Comparison of ENCODE assay signal across 12 mouse cellular contexts in genomic region chr4:151170658-151171057, GRCm38 (mm10).
DNase-seq lines count a peak whose midpoint lies in the region; ATAC-seq and TF ChIP-seq lines count a peak whose summit lies in the region.
"Had no signal": no experiment of that assay in that cellular context is flagged by ENCODE, and none has a peak within 500 bp of the region (broad histone marks: within the 10 kb centered on the region; RNA-seq: fewer than 3 reads in every experiment).

No protein-coding gene starts in this region.

- peak; percentile 44 for DNase-seq in kidney, postnatal 10 days
- DNase-seq in kidney, adult 18-20 months, result no peak
- no peak for DNase-seq in ES-E14 (ENCODE audit: low read depth, low spot score)
- DNase-seq in left cerebral cortex, adult 2 months (ENCODE audit: extremely low spot score in 1 of 2, low spot score in 2 of 2), result no peak
- no peak for DNase-seq in layer of hippocampus, postnatal 36 days
- DNase-seq: gastrocnemius, postnatal 10 days; thymus, adult 2 months had no signal

- peak overlapping the region; percentile 21; the same call in 1 of the 2 replicates for H3K4me2 ChIP-seq in forebrain, embryonic 16.5 days (ENCODE audit: low read length)
- peak overlapping the region; percentile 10; the same call in 1 of the 2 replicates for H3K4me2 ChIP-seq in limb, embryonic 15.5 days

- 31% methylated on average over 18 of the region's 18 CpGs for WGBS in forebrain, embryonic 16.5 days
- 15% methylated on average over 18 of the region's 18 CpGs for WGBS in limb, embryonic 15.5 days

- peaks cover 0 to 17% of the 10 kb centered on the region in 2 experiments; a peak in 2 of 4 replicates for H3K4me1 ChIP-seq in ES-E14 (ENCODE audit: control insufficient read depth in 2 of 2, insufficient read depth in 2 of 2, low read length in 2 of 2, poor library complexity in 1 of 2)
- H3K4me1 ChIP-seq in forebrain, embryonic 16.5 days (replicated peaks; ENCODE audit: control insufficient read depth, insufficient read depth, low read length), result peaks cover 37% of the 10 kb centered on the region
- H3K4me1 ChIP-seq in limb, embryonic 15.5 days, result peaks cover 16% of the 10 kb centered on the region

- H3K27ac ChIP-seq in ES-E14 (ENCODE audit: insufficient read depth, low read depth, low read length, poor library complexity, severe bottlenecking), result no peak overlapping the region
- H3K27ac ChIP-seq in forebrain, embryonic 16.5 days (ENCODE audit: low read length), result no peak overlapping the region; the same call in 1 of the 2 replicates
- H3K27ac ChIP-seq in limb, embryonic 15.5 days, result no peak overlapping the region
- H3K27ac ChIP-seq in left cerebral cortex, adult 2 months, result no peak overlapping the region
- H3K27ac ChIP-seq: liver, embryonic 14.5 days had no signal

- peak; percentile 51 for ATAC-seq in forebrain, embryonic 16.5 days
- no peak for ATAC-seq in limb, embryonic 15.5 days (ENCODE audit: insufficient number of reproducible peaks, low FRiP score, low TSS enrichment, low read depth)
- no peak for ATAC-seq in megakaryocyte progenitor cell, adult 5-6 weeks (replicated peaks; ENCODE audit: poor library complexity)

- H3K9me3 ChIP-seq in ES-E14 (ENCODE audit: control insufficient read depth, insufficient read depth, low read depth, low read length), result no peaks in the 10 kb centered on the region
- no peaks in the 10 kb centered on the region for H3K9me3 ChIP-seq in forebrain, embryonic 16.5 days (ENCODE audit: control insufficient read depth, low read length)
- no peaks in the 10 kb centered on the region for H3K9me3 ChIP-seq in limb, embryonic 15.5 days

- intact Hi-C loops in left cerebral cortex, adult 2 months (cut with DNase I), result no loop called here

- H3K36me3 ChIP-seq in ES-E14 (ENCODE audit: control insufficient read depth, insufficient read depth, low read length, poor library complexity, severe bottlenecking), result no peaks in the 10 kb centered on the region
- no peaks in the 10 kb centered on the region for H3K36me3 ChIP-seq in forebrain, embryonic 16.5 days (ENCODE audit: control insufficient read depth, insufficient read depth)
- no peaks in the 10 kb centered on the region for H3K36me3 ChIP-seq in limb, embryonic 15.5 days

- H3K27me3 ChIP-seq in forebrain, embryonic 16.5 days (replicated peaks; ENCODE audit: control insufficient read depth, insufficient read depth, low read length), result peaks cover 15% of the 10 kb centered on the region
- peaks cover 39% of the 10 kb centered on the region for H3K27me3 ChIP-seq in limb, embryonic 15.5 days
- H3K27me3 ChIP-seq: CH12.LX had no signal

- TF ChIP-seq CTCF in left cerebral cortex, adult 2 months (IDR thresholded peaks at IDR 0.05), result no peak

- in situ Hi-C loops in ES-E14 (cut with MboI; ENCODE audit: low sequenced_read_pairs in 2 of 2, unreplicated experiment in 2 of 2), result no loop called here

- H3K4me3 ChIP-seq in ES-E14 (ENCODE audit: insufficient read depth in 1 of 2, low read depth in 1 of 2, low read length in 2 of 2, poor library complexity in 1 of 2, severe bottlenecking in 1 of 2), result 0 out of 4 replicates have a peak overlapping the region, but pooled peaks of 1 of the 2 experiments have one; percentile 7
- no peak overlapping the region for H3K4me3 ChIP-seq in forebrain, embryonic 16.5 days (replicated peaks; ENCODE audit: low read length)
- H3K4me3 ChIP-seq in limb, embryonic 15.5 days, result no peak overlapping the region
- no peak overlapping the region for H3K4me3 ChIP-seq in left cerebral cortex, adult 2 months

- H3K9ac ChIP-seq in ES-E14 (ENCODE audit: insufficient read depth, low read depth, low read length, poor library complexity, severe bottlenecking), result peak overlapping the region; percentile 30; the same call in 1 of the 2 replicates
- H3K9ac ChIP-seq in forebrain, embryonic 16.5 days (replicated peaks; ENCODE audit: low read depth, low read length), result no peak overlapping the region
- no peak overlapping the region for H3K9ac ChIP-seq in limb, embryonic 15.5 days
- H3K9ac ChIP-seq: liver, embryonic 14.5 days had no signal

TF ChIP-seq in ES-E14, 5 proteins besides CTCF, POLR2A, EP300 and RAD21:
- TF ChIP-seq ZNF384 (IDR thresholded peaks at IDR 0.05; ENCODE audit: low read depth, low read length) (no peak), MAFK (IDR thresholded peaks at IDR 0.05; ENCODE audit: insufficient read depth, low read depth, low read length) (no peak), HCFC1 (IDR thresholded peaks at IDR 0.05; ENCODE audit: borderline replicate concordance, insufficient read depth, low read length) (no peak), ZC3H11A (IDR thresholded peaks at IDR 0.05; ENCODE audit: borderline replicate concordance, low read depth, low read length) (no peak), CHD2 (IDR thresholded peaks at IDR 0.05; ENCODE audit: low read depth, low read length) (no peak)
